Mouse (Mus musculus) heart, embryonic 11.5 days (tissue): Measurements from ENCODE around the gene Myo1g. TPM values are rescaled to one million over a fixed set of nuclear protein-coding genes. Genes with fewer than 3 reads are reported as not detected.

ENCODE experiments used
- ATAC-seq: fragments of 200-750 bp; cut with Nextera tagmentation; replicated peaks from 2 replicates; pipeline ENCODE4 v1.8.0; 2017; ENCODE audit warnings: moderate library complexity; ENCODE audit not compliant: insufficient number of reproducible peaks, low FRiP score, low TSS enrichment
- H3K27ac ChIP-seq: fragments of 300-500 bp; sonication (generic); 2 replicates; pipeline ENCODE4 v1.5.1; 2014; ENCODE audit warnings: mild to moderate bottlenecking, low read depth, low read length
- H3K27me3 ChIP-seq: fragments of 300-500 bp; sonication (generic); 2 replicates; pipeline ENCODE4 v1.6.1; 2014; ENCODE audit warnings: mild to moderate bottlenecking, low read length, mixed read lengths; ENCODE audit not compliant: control insufficient read depth, insufficient read depth
- H3K36me3 ChIP-seq: fragments of 300-500 bp; sonication (generic); 2 replicates; pipeline ENCODE4 v1.6.1; 2014; ENCODE audit warnings: mild to moderate bottlenecking, low read length, moderate library complexity, mixed read lengths; ENCODE audit not compliant: control insufficient read depth, insufficient read depth
- H3K4me1 ChIP-seq: fragments of 300-500 bp; sonication (generic); 2 replicates; pipeline ENCODE4 v1.6.1; 2014; ENCODE audit warnings: low read length; ENCODE audit not compliant: control insufficient read depth, insufficient read depth
- H3K4me2 ChIP-seq: fragments of 300-500 bp; sonication (generic); 2 replicates; pipeline ENCODE4 v1.6.1; 2014; ENCODE audit warnings: mild to moderate bottlenecking, moderate library complexity
- H3K4me3 ChIP-seq: fragments of 300-500 bp; sonication (generic); 2 replicates; pipeline ENCODE4 v1.5.1; 2014; ENCODE audit warnings: low read depth, low read length
- H3K9ac ChIP-seq: fragments of 300-500 bp; sonication (generic); 2 replicates; pipeline ENCODE4 v1.6.1; 2014; ENCODE audit warnings: mild to moderate bottlenecking, low read depth, low read length, moderate library complexity
- H3K9me3 ChIP-seq: fragments of 300-500 bp; sonication (generic); replicated peaks from 2 replicates; pipeline ENCODE4 v1.6.1; 2016; ENCODE audit warnings: low read length; ENCODE audit not compliant: control insufficient read depth
- WGBS: fragments of 180-500 bp; shearing (Covaris S2); extraction: QIAGEN DNeasy Blood & Tissue Kit; methylation state at CpG from one replicate; pipeline ENCODE4 v1.1.7; 2014; ENCODE audit not compliant: insufficient replicate concordance; 5-methylcytosine and 5-hydroxymethylcytosine counted together
- polyA plus RNA-seq: library from polyadenylated mRNA; unstranded; fragments of >200 nt; fragmentation: Nextera tagmentation; extraction: Ambion mirVana; gene quantifications from 2 replicates; pipeline ENCODE4 v1.2.1, GENCODE M21; 2014

The Myo1g gene
- polyA plus RNA-seq, 1 experiment from 2014 or later, result 0.72 TPM

- ATAC-seq, result no peak
- no peaks in the 10 kb centered on the region for H3K36me3 ChIP-seq
- H3K4me1 ChIP-seq, result no peaks in the 10 kb centered on the region
- H3K4me2 ChIP-seq, result no peak overlapping the region
- no peak overlapping the region for H3K27ac ChIP-seq
- H3K4me3 ChIP-seq, result no peak overlapping the region
- WGBS, result 73% methylated on average over 9 of the region's 9 CpGs
- no peaks in the 10 kb centered on the region for H3K27me3 ChIP-seq
- H3K9ac ChIP-seq, result no peak overlapping the region
- H3K9me3 ChIP-seq, result no peaks in the 10 kb centered on the region
These were observed 14.2 kb downstream of the Myo1g start for GRCm38 (mm10) chr11:6506516-6506915.

GRCm38 (mm10) chr11:6504689-6505088 lies 16.1 kb downstream of the Myo1g start:
- Histone ChIP-seq H3K9me3 (no peaks in the 10 kb centered on the region), H3K4me1 (no peaks in the 10 kb centered on the region), H3K4me2 (no peak overlapping the region), H3K27ac (no peak overlapping the region), H3K4me3 (no peak overlapping the region), H3K27me3 (no peaks in the 10 kb centered on the region), H3K36me3 (no peaks in the 10 kb centered on the region), H3K9ac (no peak overlapping the region)
- 80% methylated on average over 6 of the region's 6 CpGs for WGBS
- no peak for ATAC-seq

GRCm38 (mm10) chr11:6504226-6504625 lies 16.5 kb downstream of the Myo1g start:
- H3K4me1 ChIP-seq, result no peaks in the 10 kb centered on the region
- H3K36me3 ChIP-seq, result no peaks in the 10 kb centered on the region
- no peak overlapping the region for H3K4me3 ChIP-seq
- no peaks in the 10 kb centered on the region for H3K9me3 ChIP-seq
- WGBS, result 67% methylated on average over 3 of the region's 3 CpGs
- H3K4me2 ChIP-seq, result no peak overlapping the region
- no peaks in the 10 kb centered on the region for H3K27me3 ChIP-seq
- H3K27ac ChIP-seq, result no peak overlapping the region
- no peak overlapping the region for H3K9ac ChIP-seq
- no peak for ATAC-seq

- Histone ChIP-seq H3K27ac (no peak overlapping the region), H3K9me3 (no peaks in the 10 kb centered on the region), H3K9ac (no peak overlapping the region), H3K4me2 (no peak overlapping the region), H3K27me3 (no peaks in the 10 kb centered on the region), H3K36me3 (no peaks in the 10 kb centered on the region), H3K4me1 (no peaks in the 10 kb centered on the region), H3K4me3 (no peak overlapping the region)
- ATAC-seq, result no peak
- WGBS, result 85% methylated on average over 2 of the region's 2 CpGs
These were observed 18.3 kb downstream of the Myo1g start for GRCm38 (mm10) chr11:6502506-6502905.

- H3K9me3 ChIP-seq, result no peaks in the 10 kb centered on the region
- no peak overlapping the region for H3K27ac ChIP-seq
- ATAC-seq, result no peak
- no peak overlapping the region for H3K4me2 ChIP-seq
- no peak overlapping the region for H3K4me3 ChIP-seq
- H3K9ac ChIP-seq, result no peak overlapping the region
- H3K4me1 ChIP-seq, result no peaks in the 10 kb centered on the region
- 75% methylated on average over 12 of the region's 12 CpGs for WGBS
- H3K27me3 ChIP-seq, result no peaks in the 10 kb centered on the region
- H3K36me3 ChIP-seq, result no peaks in the 10 kb centered on the region
These were observed 23.3 kb downstream of the Myo1g start for GRCm38 (mm10) chr11:6497311-6497948.

GRCm38 (mm10) chr11:6489691-6490503 lies 30.9 kb downstream of the Myo1g start:
- Histone ChIP-seq H3K36me3 (no peaks in the 10 kb centered on the region), H3K9me3 (no peaks in the 10 kb centered on the region), H3K27ac (no peak overlapping the region), H3K4me1 (no peaks in the 10 kb centered on the region; the same call in 1 of the 2 replicates), H3K9ac (no peak overlapping the region), H3K4me3 (no peak overlapping the region), H3K4me2 (no peak overlapping the region), H3K27me3 (no peaks in the 10 kb centered on the region)
- 52% methylated on average over 6 of the region's 6 CpGs for WGBS
- ATAC-seq, result no peak

GRCm38 (mm10) chr11:6489257-6489656 lies 31.5 kb downstream of the Myo1g start:
- Histone ChIP-seq H3K36me3 (no peaks in the 10 kb centered on the region), H3K9ac (no peak overlapping the region), H3K9me3 (no peaks in the 10 kb centered on the region), H3K4me3 (no peak overlapping the region), H3K4me2 (no peak overlapping the region), H3K27me3 (no peaks in the 10 kb centered on the region), H3K27ac (no peak overlapping the region), H3K4me1 (no peaks in the 10 kb centered on the region; the same call in 1 of the 2 replicates)
- ATAC-seq, result no peak
- WGBS, result 88% methylated on average over 7 of the region's 7 CpGs

- H3K9me3 ChIP-seq, result no peaks in the 10 kb centered on the region
- H3K36me3 ChIP-seq, result no peaks in the 10 kb centered on the region
- ATAC-seq, result no peak
- H3K27me3 ChIP-seq, result no peaks in the 10 kb centered on the region
- no peak overlapping the region for H3K4me2 ChIP-seq
- H3K9ac ChIP-seq, result no peak overlapping the region
- no peak overlapping the region for H3K4me3 ChIP-seq
- H3K4me1 ChIP-seq, result peaks cover 3% of the 10 kb centered on the region; the same call in 1 of the 2 replicates
- no peak overlapping the region for H3K27ac ChIP-seq
- 91% methylated on average over 5 of the region's 5 CpGs for WGBS
These were observed 32.6 kb downstream of the Myo1g start for GRCm38 (mm10) chr11:6488041-6488684.
